Mouse (Mus musculus) kidney, adult 2 months (tissue): ENCODE results near the gene Crocc2. TPM values are rescaled to one million over a fixed set of nuclear protein-coding genes. Genes with fewer than 3 reads are reported as not detected.
"Not testable (repeated sequence)": the region's sequence is repeated elsewhere in the genome, so short reads cannot be mapped to it uniquely, and the experiment has no call there.

Source experiments
- DNase-seq: peaks from one replicate; pipeline ENCODE4 v3.0.0; 2021
- H3K27ac ChIP-seq: fragments of 200-500 bp; 2 replicates; pipeline ENCODE4 v1.5.1; 2012; ENCODE audit warnings: low read depth, low read length, control low read depth, inconsistent platforms; ENCODE audit not compliant: insufficient read depth
- H3K27me3 ChIP-seq: fragments of 200-500 bp; replicated peaks from 2 replicates; pipeline ENCODE4 v1.6.1; 2012; ENCODE audit warnings: mild to moderate bottlenecking, moderate library complexity, low read length, inconsistent platforms; ENCODE audit not compliant: control insufficient read depth, insufficient read depth
- H3K36me3 ChIP-seq: fragments of 200-500 bp; 2 replicates; pipeline ENCODE4 v1.6.1; 2012; ENCODE audit warnings: mild to moderate bottlenecking, moderate library complexity, low read length, inconsistent platforms; ENCODE audit not compliant: control insufficient read depth, insufficient read depth
- H3K4me1 ChIP-seq: fragments of 200-500 bp; 2 replicates; pipeline ENCODE4 v1.6.1; 2011; ENCODE audit warnings: low read length; ENCODE audit not compliant: control insufficient read depth, insufficient read depth
- H3K4me3 ChIP-seq: fragments of 200-500 bp; 2 replicates; pipeline ENCODE4 v1.5.1; 2011; ENCODE audit warnings: mild to moderate bottlenecking, low read depth, low read length, control low read depth; ENCODE audit not compliant: insufficient read depth
- CTCF ChIP-seq: fragments of 200-500 bp; conservative IDR thresholded peaks from 2 replicates; pipeline ENCODE4 v1.5.1; 2011; ENCODE audit warnings: low read depth, mild to moderate bottlenecking, control low read depth, low read length, moderate library complexity, mixed read lengths; ENCODE audit not compliant: insufficient read depth, insufficient read length
- POLR2A ChIP-seq: fragments of 200-500 bp; IDR thresholded peaks from one replicate; pipeline ENCODE4 v1.6.1; 2011; ENCODE audit warnings: low read depth, low read length, control low read depth
- WGBS: fragments of 180-500 bp; shearing (Covaris S2); methylation state at CpG from one replicate; pipeline ENCODE4 v1.1.7; 2018; 5-methylcytosine and 5-hydroxymethylcytosine counted together
- polyA plus RNA-seq: library from polyadenylated mRNA; depleted of rRNA; stranded (reverse); fragments of >200 nt; gene quantifications from 2 replicates; pipeline ENCODE4 v1.2.3, GENCODE M21; 2012

The Crocc2 gene
- polyA plus RNA-seq, 1 experiment: 0.03 TPM

DNA sequence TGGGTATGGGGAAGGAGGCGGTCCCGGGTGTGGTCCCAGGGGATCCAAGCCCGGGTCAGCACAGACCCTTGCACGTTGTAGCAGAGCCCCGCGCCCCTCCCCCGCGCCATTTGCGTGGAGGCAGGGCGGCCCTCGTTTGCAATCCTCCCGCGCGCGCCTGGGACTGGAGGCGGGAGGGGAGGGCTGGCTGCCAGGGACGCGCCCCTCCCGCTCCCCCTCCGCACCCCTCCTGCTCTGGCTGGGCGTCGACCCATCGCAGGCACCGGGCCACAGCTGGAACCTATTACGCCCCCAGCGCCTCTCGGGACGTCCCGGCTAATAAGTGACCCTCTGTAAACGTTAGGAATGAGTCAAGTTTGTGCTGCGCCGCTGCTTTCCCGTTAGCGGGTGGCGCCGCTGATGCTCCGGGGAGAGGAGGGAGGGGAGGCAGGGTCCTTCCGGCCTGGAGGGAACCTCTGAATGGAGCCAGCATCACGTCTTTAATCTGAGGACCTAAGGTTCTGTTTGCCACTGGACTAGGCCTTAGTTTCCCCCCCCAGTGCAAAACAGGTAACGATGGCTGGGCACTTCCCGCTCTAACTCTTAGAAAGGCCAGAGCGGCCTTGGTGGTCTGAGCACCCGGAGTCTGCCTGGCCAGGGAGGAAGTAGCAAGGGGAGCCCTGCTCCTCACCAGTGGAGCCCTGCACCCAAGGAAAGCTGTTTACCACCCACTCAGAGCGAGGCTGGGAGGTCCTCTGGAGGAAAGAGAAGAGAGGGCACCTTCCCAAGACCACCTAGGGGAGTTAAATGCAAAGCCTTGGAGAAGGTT lies 8.2 kb downstream of the Crocc2 start:
- Histone ChIP-seq H3K36me3 (no peaks in the 10 kb centered on the region), H3K4me1 (no peaks in the 10 kb centered on the region), H3K27ac (no peak overlapping the region), H3K27me3 (no peaks in the 10 kb centered on the region), H3K4me3 (peak overlapping the region; percentile 8; the same call in 1 of the 2 replicates)
- DNase-seq: peak; percentile 37
- TF ChIP-seq POLR2A (no peak), CTCF (no peak)
- WGBS: 7% methylated on average over 41 of the region's 44 CpGs

DNA sequence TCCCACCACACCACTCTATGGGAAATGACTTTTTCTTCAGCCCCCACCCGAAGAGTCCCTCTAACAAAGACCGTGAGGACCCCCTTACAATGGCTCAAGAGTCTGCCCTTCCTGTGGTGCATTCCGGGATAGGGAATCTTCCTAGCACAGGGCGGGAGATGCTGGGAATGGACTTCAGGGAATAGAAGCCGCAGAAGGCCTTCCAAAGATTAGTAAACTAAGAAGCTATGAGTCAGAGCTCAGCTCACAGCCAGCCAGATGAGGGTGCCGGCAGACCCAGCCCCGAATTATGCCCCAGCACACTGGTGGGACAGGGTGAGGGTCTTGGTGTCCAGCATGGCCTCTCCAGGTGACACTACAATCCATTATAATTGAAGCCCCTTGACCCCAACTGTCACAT lies 13.8 kb downstream of the Crocc2 start:
- WGBS: 88% methylated on average over 7 of the region's 7 CpGs
- Histone ChIP-seq H3K36me3 (no peaks in the 10 kb centered on the region), H3K4me3 (no peak overlapping the region), H3K27ac (no peak overlapping the region), H3K27me3 (no peaks in the 10 kb centered on the region), H3K4me1 (no peaks in the 10 kb centered on the region)
- no peak for TF ChIP-seq CTCF
- no peak for TF ChIP-seq POLR2A
- DNase-seq: no peak

DNA sequence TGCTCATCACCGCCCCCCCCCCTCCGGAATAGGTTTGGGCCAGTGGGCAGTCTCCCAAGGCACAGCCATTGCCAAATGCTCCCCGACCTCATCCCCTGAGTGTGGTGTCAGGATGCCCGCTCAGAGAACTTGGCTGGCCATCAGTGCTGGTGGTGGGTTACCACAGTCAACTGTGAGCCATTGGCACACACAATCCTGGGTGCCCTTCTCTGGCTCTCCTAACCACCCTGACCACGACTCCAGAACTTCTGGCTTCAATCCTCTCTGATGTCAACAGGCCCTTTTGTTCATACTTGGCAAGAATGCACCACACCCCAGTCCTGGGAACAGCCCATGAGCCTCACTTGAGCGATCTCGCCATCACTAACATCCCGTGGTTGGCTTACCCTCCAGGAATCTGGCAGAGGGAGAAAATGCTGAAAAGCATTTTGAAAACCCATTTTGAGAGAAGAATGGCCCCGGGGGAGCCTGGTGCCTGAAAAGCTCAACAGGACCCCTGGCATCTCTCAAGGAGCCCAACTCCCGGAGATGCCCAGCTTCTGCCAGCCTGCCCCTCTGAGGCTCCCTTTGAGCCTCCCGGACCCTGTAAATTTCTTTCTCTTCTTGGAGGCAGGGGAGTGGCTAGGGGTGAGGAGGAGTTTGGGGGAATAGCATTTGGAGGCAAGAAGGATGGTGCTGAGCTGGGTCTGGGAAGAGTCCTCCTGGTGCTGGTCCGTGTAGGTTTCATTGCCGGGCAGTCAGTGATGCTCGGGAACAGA lies 15.7 kb downstream of the Crocc2 start:
- DNase-seq: no peak

DNA sequence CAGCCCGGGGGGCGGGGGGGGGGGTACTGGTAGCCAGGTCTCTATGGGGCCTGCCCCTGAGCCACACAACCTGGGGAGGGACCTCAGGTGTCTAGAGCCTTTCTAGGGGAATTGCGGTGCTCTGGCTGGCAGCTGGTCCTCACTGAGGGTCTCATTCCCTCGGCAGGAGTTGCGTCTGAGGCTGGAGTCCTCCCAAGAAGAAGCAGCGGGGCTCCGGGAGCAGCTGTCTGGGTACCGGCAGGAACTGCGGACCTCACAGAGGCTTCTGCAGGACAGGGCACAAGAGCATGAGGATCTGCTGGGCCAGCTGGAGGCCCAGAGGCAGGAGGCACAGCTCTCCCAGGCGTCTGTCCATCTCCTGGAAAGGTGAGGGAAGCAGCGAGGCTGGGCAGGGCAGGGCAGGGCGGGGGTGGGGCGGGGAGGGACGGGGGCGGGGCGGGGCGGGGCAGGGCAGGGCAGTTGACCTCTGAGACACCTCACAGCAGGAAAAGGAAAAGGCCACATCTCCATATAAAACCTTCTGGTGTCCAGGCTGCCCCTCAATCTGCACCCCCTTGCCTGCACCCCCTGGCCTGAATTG lies 22.3 kb downstream of the Crocc2 start:
- no peak for TF ChIP-seq POLR2A
- TF ChIP-seq CTCF: no peak
- no peaks in the 10 kb centered on the region for H3K36me3 ChIP-seq
- no peak overlapping the region for H3K4me3 ChIP-seq
- H3K4me1 ChIP-seq: no peaks in the 10 kb centered on the region
- H3K27ac ChIP-seq: no peak overlapping the region
- 29% methylated on average over 12 of the region's 17 CpGs for WGBS
- DNase-seq: no peak
- H3K27me3 ChIP-seq: no peaks in the 10 kb centered on the region

More for the DNA sequence above, 15.7 kb downstream of the Crocc2 start:
- Histone ChIP-seq H3K4me3 (no peak overlapping the region), H3K27me3 (no peaks in the 10 kb centered on the region), H3K36me3 (no peaks in the 10 kb centered on the region), H3K4me1 (no peaks in the 10 kb centered on the region), H3K27ac (no peak overlapping the region)
- 80% methylated on average over 14 of the region's 14 CpGs for WGBS
- TF ChIP-seq POLR2A: no peak
- no peak for TF ChIP-seq CTCF

DNA sequence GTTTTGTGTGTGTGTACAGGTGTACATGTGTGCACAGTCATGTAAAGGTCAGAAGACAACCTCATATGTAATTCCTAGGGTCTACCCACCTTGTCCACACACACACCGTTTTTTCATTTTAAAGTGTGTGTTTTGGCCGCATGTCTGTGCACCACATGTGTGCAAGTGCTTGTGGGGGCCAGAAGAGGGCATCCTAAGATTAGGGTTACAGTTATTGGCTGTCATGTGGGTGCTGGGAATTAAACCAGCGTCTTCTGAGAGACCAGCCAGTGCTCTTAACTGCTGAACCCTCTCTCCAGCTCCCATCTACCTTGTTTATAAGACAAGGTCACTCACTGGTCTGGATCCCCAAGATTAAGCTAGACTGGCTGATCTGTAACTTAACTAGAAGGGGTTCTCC lies 26.4 kb downstream of the Crocc2 start:
- no peak for DNase-seq
- WGBS: 88% methylated on average over 3 of the region's 3 CpGs
- TF ChIP-seq POLR2A (no peak), CTCF (no peak)
- no peak overlapping the region for H3K27ac ChIP-seq
- H3K36me3 ChIP-seq: no peaks in the 10 kb centered on the region
- H3K4me1 ChIP-seq: peaks cover 2% of the 10 kb centered on the region; the same call in 1 of the 2 replicates
- H3K27me3 ChIP-seq: no peaks in the 10 kb centered on the region
- H3K4me3 ChIP-seq: no peak overlapping the region

DNA sequence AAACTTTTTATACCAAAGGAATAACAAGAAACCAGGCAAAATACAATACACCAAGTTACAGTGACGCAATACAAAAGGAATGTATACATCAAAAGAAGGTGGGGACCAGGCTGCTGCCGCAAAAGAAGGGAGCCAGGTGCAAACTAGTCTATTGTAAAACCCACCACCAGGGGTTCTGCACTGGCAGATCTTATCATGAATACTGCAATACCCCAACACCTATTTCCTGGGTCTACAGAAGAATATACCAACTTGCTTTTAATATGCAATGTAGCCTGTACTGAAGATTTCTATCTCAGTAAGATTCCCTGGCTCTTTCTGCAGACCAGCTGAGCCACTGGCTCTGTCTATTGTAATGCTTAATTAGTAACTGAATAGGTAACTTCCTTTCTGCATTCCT lies 28.9 kb downstream of the Crocc2 start:
- H3K27ac ChIP-seq, H3K4me3 ChIP-seq, DNase-seq, H3K36me3 ChIP-seq, H3K27me3 ChIP-seq, H3K4me1 ChIP-seq: not testable (repeated sequence)
- 65% methylated on average over 2 of the region's 2 CpGs for WGBS

DNA sequence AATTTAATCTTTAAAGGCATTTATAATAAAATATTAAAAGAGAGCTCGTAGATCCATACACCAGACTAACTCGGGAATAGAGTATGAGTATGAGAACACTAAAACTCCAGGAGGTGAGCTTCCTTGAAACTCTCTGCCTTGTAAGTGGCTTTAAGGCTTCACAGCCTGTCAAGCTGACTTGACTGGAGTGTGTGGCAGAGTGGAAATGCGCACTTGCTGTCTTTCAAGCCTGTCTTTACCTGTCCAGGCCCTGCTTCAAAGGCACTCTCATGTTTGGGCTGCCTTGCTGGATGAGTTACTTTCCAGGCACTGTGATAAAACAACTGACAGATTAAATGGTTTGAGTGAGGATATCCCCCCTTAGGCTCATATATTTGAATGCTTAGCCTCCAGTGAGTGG lies 29.4 kb downstream of the Crocc2 start:
- no peak for DNase-seq
- Histone ChIP-seq H3K27ac (no peak overlapping the region), H3K4me1 (peaks cover 2% of the 10 kb centered on the region; the same call in 1 of the 2 replicates), H3K27me3 (no peaks in the 10 kb centered on the region), H3K4me3 (no peak overlapping the region), H3K36me3 (no peaks in the 10 kb centered on the region)
- 44% methylated on average over 3 of the region's 3 CpGs for WGBS
- TF ChIP-seq CTCF: no peak
